Mouse (Mus musculus): ENCODE data around the gene Adam23. TPM values are rescaled to one million over a fixed set of nuclear protein-coding genes. Genes with fewer than 3 reads are reported as not detected.

Gene Adam23
- polyA plus RNA-seq, 1 experiment from 2014 or later: 0.91 TPM

DNA sequence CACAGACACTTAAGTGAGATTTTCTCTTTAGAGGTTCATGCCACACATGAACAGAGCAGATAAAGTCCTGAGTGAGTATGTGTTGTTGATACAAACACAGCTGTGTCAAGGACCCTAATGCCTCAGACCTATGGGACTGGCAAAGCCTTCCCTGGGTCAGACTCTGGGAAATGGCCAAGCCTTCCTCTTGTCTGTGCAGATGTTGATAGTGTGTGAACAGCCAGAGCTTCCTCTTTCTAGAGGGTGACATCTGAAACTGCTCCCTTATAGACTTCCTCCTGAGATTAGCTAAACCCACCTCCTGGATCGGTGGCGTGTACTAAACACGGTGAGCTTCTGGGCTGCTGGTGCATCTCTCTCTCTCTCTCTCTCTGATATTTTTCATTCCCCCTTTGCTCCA is 8.2 kb upstream of the Adam23 start:
- no peaks in the 10 kb centered on the region for H3K4me1 ChIP-seq (ENCODE audit: control insufficient read depth, low read depth, low read length)
- no peaks in the 10 kb centered on the region for H3K9me3 ChIP-seq (replicated peaks; ENCODE audit: control insufficient read depth, low read length)
- H3K4me2 ChIP-seq (ENCODE audit: low read depth, low read length): no peak overlapping the region
- ATAC-seq (ENCODE audit: low read depth): 0 out of 2 replicates have a peak, but pooled peaks have one; percentile 24
- H3K4me3 ChIP-seq (ENCODE audit: low read depth, low read length): no peak overlapping the region
- H3K27me3 ChIP-seq (ENCODE audit: control insufficient read depth, insufficient read depth, low read depth, low read length): no peaks in the 10 kb centered on the region
- H3K9ac ChIP-seq (ENCODE audit: low read depth, low read length): no peak overlapping the region
- 5% methylated on average over 3 of the region's 3 CpGs for WGBS (ENCODE audit: insufficient replicate concordance)
- H3K36me3 ChIP-seq (ENCODE audit: control insufficient read depth, insufficient read depth): no peaks in the 10 kb centered on the region
- H3K27ac ChIP-seq (ENCODE audit: low read length): no peak overlapping the region

DNA sequence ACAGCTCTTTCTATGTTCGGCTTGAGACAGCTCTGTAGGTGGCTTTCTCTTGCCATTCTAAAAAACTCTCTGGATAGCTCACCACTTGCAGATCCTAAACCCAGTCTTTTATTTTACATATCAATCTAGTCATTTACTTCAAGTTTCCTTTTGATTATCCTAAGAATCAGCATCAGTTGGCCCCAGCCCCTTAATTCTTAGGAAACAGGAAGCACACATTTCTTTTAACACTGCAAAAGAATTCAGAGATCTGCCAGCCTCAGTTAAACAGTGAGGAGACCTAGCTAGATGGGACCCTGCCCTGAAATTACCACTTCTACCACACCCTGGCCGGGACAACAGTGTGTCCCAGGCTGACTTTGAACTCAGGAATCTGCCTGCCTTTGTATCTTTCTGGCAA is 3.5 kb upstream of the Adam23 start:
- Histone ChIP-seq H3K4me2 (ENCODE audit: low read depth, low read length) (no peak overlapping the region), H3K27me3 (ENCODE audit: control insufficient read depth, insufficient read depth, low read depth, low read length) (peaks cover 26% of the 10 kb centered on the region), H3K4me1 (ENCODE audit: control insufficient read depth, low read depth, low read length) (no peaks in the 10 kb centered on the region), H3K9me3 (replicated peaks; ENCODE audit: control insufficient read depth, low read length) (no peaks in the 10 kb centered on the region), H3K36me3 (ENCODE audit: control insufficient read depth, insufficient read depth) (no peaks in the 10 kb centered on the region), H3K4me3 (ENCODE audit: low read depth, low read length) (no peak overlapping the region), H3K27ac (ENCODE audit: low read length) (no peak overlapping the region), H3K9ac (ENCODE audit: low read depth, low read length) (no peak overlapping the region)
- no peak for ATAC-seq (ENCODE audit: low read depth)
- WGBS (ENCODE audit: insufficient replicate concordance): 50% methylated on average over 2 of the region's 2 CpGs

DNA sequence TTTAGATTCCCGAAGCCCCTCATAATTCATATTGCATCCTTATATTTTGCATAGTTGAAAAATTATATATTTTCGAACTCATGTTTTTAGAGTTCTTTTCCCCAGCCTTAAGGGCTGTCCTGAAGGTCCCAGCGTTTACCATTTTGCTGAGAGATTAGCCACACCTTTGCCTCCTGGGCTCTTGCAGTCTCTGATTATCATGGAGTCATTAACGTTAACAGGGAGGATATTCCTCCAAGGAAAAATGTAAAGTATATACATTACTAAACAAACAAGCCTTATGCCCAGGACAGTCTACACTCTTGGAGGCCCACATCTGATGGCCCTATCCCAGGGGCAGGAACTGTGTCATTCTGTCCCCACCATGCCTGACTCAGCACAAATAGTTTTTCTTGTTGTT is 3.1 kb upstream of the Adam23 start:
- no peak for ATAC-seq (ENCODE audit: low read depth)
- no peak overlapping the region for H3K9ac ChIP-seq (ENCODE audit: low read depth, low read length)
- no peaks in the 10 kb centered on the region for H3K9me3 ChIP-seq (replicated peaks; ENCODE audit: control insufficient read depth, low read length)
- 45% methylated on average over 4 of the region's 4 CpGs for WGBS (ENCODE audit: insufficient replicate concordance)
- no peaks in the 10 kb centered on the region for H3K36me3 ChIP-seq (ENCODE audit: control insufficient read depth, insufficient read depth)
- H3K4me2 ChIP-seq (ENCODE audit: low read depth, low read length): no peak overlapping the region
- no peak overlapping the region for H3K27ac ChIP-seq (ENCODE audit: low read length)
- no peaks in the 10 kb centered on the region for H3K4me1 ChIP-seq (ENCODE audit: control insufficient read depth, low read depth, low read length)
- no peak overlapping the region for H3K4me3 ChIP-seq (ENCODE audit: low read depth, low read length)
- H3K27me3 ChIP-seq (ENCODE audit: control insufficient read depth, insufficient read depth, low read depth, low read length): peaks cover 28% of the 10 kb centered on the region

DNA sequence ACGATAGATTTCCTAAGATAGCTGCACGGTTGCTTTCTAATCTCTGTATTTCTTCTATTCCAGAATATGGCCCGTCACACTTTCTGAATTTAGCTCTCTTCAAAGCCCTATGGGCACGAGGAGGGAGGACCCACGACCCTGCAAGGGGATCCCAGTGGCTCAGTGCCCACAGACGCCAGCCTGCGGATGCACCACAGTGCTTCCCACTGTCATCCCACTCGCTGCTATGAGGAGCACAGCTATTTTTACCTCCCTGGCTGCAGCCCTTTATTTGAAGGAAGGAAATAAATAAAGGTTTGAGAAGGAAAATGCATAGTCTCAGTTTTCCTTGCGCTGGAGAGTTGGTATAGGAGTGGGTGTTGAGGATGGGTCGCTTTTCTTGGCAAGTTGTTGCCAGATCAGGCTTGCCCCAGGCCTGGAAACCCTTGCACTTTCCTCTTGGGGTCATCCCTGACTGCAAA is 512 bp upstream of the Adam23 start:
- H3K27me3 ChIP-seq (ENCODE audit: control insufficient read depth, insufficient read depth, low read depth, low read length): peaks cover 29% of the 10 kb centered on the region
- H3K4me2 ChIP-seq (ENCODE audit: low read depth, low read length): no peak overlapping the region
- no peak overlapping the region for H3K4me3 ChIP-seq (ENCODE audit: low read depth, low read length)
- H3K9ac ChIP-seq (ENCODE audit: low read depth, low read length): no peak overlapping the region
- H3K36me3 ChIP-seq (ENCODE audit: control insufficient read depth, insufficient read depth): no peaks in the 10 kb centered on the region
- H3K27ac ChIP-seq (ENCODE audit: low read length): no peak overlapping the region
- no peaks in the 10 kb centered on the region for H3K9me3 ChIP-seq (replicated peaks; ENCODE audit: control insufficient read depth, low read length)
- H3K4me1 ChIP-seq (ENCODE audit: control insufficient read depth, low read depth, low read length): no peaks in the 10 kb centered on the region
- ATAC-seq (ENCODE audit: low read depth): no peak
- 47% methylated on average over 10 of the region's 10 CpGs for WGBS (ENCODE audit: insufficient replicate concordance)

DNA sequence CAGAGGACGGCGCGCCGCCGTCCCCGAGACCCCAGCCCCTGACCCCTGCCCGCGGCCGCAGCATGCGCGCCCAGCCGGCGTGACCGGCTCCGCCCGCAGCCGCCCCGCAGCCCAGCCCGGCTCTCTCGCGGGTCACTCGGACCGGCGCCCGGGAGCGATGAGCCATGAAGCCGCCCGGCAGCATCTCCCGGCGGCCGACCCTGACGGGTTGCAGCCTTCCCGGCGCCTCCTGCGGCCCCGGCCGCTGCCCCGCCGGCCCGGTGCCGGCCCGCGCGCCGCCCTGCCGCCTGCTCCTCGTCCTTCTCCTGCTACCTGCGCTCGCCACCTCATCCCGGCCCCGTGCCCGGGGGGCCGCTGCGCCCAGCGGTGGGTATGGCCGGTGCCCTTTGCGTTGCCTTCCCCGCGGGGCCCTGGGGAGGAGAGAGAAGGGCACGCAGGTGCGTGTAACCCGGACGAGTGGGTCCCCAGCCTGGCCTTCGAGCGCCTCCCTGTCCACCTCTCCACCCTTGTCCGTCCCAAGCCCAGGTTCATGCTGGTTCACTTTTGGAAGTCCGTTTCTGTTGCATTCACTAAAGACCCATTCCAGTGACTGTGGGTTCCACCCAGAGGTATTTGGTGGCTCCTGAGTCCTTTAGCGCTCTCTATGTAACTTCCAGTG is 485 bp downstream of the Adam23 start:
- Histone ChIP-seq H3K27me3 (ENCODE audit: control insufficient read depth, insufficient read depth, low read depth, low read length) (peaks cover 29% of the 10 kb centered on the region), H3K36me3 (ENCODE audit: control insufficient read depth, insufficient read depth) (no peaks in the 10 kb centered on the region), H3K27ac (ENCODE audit: low read length) (no peak overlapping the region), H3K4me1 (ENCODE audit: control insufficient read depth, low read depth, low read length) (no peaks in the 10 kb centered on the region), H3K9ac (ENCODE audit: low read depth, low read length) (no peak overlapping the region), H3K9me3 (replicated peaks; ENCODE audit: control insufficient read depth, low read length) (no peaks in the 10 kb centered on the region), H3K4me3 (ENCODE audit: low read depth, low read length) (peak overlapping the region; percentile 48), H3K4me2 (ENCODE audit: low read depth, low read length) (peak overlapping the region; percentile 48)
- no peak for ATAC-seq (ENCODE audit: low read depth)
- WGBS (ENCODE audit: insufficient replicate concordance): 2% methylated on average over 40 of the region's 68 CpGs

DNA sequence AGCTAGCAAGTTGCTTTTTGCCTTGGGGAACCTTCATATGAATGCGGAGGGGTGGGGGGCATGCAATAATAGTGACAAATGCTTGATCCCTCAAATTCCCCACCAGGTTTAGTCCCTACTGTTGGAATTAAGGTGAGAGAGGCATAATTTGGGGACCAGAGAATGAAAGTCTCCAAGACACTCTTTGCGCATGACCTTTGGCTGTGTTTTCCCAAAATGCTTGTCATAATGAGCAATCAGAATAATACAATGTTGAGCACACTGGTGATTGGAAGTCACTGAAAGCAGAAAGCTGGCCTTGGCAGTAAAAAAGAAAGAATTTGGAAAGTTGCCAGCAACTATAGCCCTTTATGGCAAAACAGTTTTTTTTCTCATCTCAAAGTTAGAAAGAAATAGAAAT is 1.0 kb downstream of the Adam23 start:
- Histone ChIP-seq H3K27me3 (ENCODE audit: control insufficient read depth, insufficient read depth, low read depth, low read length) (peaks cover 29% of the 10 kb centered on the region), H3K4me2 (ENCODE audit: low read depth, low read length) (no peak overlapping the region), H3K36me3 (ENCODE audit: control insufficient read depth, insufficient read depth) (no peaks in the 10 kb centered on the region), H3K4me1 (ENCODE audit: control insufficient read depth, low read depth, low read length) (no peaks in the 10 kb centered on the region), H3K9me3 (replicated peaks; ENCODE audit: control insufficient read depth, low read length) (no peaks in the 10 kb centered on the region), H3K9ac (ENCODE audit: low read depth, low read length) (no peak overlapping the region), H3K27ac (ENCODE audit: low read length) (no peak overlapping the region), H3K4me3 (ENCODE audit: low read depth, low read length) (no peak overlapping the region; the same call in 1 of the 2 replicates)
- no peak for ATAC-seq (ENCODE audit: low read depth)
- WGBS (ENCODE audit: insufficient replicate concordance): 59% methylated on average over 2 of the region's 2 CpGs

DNA sequence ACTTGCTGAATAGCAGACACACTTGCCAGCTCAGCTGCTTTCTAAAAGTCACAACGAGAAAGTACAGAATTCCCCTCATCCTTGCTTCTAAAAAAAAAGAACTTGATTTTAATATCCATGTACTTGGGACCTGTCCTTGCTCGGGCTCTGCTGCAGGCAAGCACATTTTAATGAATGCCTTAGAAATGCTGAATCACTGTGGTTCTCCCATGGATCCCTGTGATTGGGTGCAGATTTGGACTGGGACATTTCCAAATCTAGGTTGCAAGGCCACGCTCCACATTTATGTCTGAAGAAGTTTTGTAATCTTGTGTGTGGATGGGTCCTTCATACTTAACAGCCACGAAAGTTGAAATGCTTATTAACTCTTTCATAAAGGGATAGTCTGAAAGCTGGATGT is 4.4 kb downstream of the Adam23 start:
- Histone ChIP-seq H3K36me3 (ENCODE audit: control insufficient read depth, insufficient read depth) (no peaks in the 10 kb centered on the region), H3K9me3 (replicated peaks; ENCODE audit: control insufficient read depth, low read length) (no peaks in the 10 kb centered on the region), H3K9ac (ENCODE audit: low read depth, low read length) (no peak overlapping the region), H3K4me2 (ENCODE audit: low read depth, low read length) (no peak overlapping the region), H3K27ac (ENCODE audit: low read length) (no peak overlapping the region), H3K4me1 (ENCODE audit: control insufficient read depth, low read depth, low read length) (no peaks in the 10 kb centered on the region), H3K27me3 (ENCODE audit: control insufficient read depth, insufficient read depth, low read depth, low read length) (peaks cover 21% of the 10 kb centered on the region), H3K4me3 (ENCODE audit: low read depth, low read length) (no peak overlapping the region)
- 30% methylated on average over 4 of the region's 4 CpGs for WGBS (ENCODE audit: insufficient replicate concordance)
- ATAC-seq (ENCODE audit: low read depth): no peak

DNA sequence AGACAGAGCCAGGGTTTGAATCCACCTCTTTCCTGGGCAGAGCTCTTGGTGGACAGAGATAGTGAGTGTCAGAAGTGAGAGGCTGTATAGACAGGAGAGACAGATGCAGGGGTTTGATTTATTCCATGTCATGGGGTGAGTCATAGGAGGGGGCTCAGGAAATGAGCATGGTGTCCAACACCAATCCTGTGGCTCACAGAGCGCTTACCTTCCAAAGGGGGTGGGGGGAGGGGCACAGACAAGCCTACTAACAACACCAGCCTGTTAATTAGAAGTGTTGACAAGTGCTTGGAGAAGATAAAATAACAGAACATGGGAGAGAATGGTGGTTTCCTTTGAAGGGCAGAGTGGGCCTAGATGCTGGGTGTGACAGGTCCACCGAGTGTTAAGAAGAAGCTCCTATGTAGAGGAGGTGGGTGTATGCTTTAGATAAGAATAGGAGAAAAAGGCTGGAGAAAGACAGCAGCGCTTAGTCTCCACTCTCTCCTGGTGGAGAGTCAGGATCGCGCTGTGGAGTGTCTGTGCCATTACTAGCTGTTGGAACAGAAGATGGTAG is 7.7 kb downstream of the Adam23 start:
- H3K4me2 ChIP-seq (ENCODE audit: low read depth, low read length): no peak overlapping the region
- H3K4me3 ChIP-seq (ENCODE audit: low read depth, low read length): no peak overlapping the region
- no peaks in the 10 kb centered on the region for H3K4me1 ChIP-seq (ENCODE audit: control insufficient read depth, low read depth, low read length)
- H3K27me3 ChIP-seq (ENCODE audit: control insufficient read depth, insufficient read depth, low read depth, low read length): no peaks in the 10 kb centered on the region
- no peak overlapping the region for H3K27ac ChIP-seq (ENCODE audit: low read length)
- no peaks in the 10 kb centered on the region for H3K36me3 ChIP-seq (ENCODE audit: control insufficient read depth, insufficient read depth)
- H3K9me3 ChIP-seq (replicated peaks; ENCODE audit: control insufficient read depth, low read length): no peaks in the 10 kb centered on the region
- no peak overlapping the region for H3K9ac ChIP-seq (ENCODE audit: low read depth, low read length)
- 33% methylated on average over 5 of the region's 5 CpGs for WGBS (ENCODE audit: insufficient replicate concordance)
- no peak for ATAC-seq (ENCODE audit: low read depth)

DNA sequence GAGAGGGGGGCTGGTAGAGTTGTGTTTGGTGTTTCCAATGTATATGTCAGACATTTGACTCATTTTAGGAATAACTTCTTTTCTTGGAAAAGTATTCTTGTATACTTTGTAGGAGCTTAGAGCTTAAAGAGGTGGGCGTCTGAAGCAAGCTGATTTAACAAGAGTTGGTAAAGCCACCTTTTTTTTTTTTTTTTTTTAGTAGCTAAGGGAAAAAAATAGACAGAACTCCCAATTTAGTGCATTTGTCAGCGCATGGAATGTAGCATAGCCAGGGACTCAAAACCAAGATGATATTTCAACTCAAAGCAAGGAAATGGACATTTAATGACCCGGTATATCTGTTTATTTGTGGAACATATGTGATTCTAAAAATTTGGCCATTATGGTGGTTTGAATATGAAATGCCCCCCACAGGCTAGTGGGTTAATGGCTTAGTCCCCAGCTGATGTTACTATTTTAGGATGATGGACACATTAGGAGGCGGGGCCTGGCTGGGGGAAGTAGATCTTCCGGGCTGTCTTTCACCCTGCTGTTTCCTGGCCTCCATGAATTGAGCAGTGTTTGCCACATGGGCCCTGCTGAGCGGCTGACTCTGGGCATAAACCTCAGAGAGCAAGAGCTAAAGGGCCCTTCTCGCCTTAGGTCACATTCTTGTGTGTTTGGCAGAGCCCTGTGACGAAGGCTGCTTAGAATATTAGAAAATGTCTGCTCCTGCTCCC is 12.3 kb downstream of the Adam23 start:
- no peaks in the 10 kb centered on the region for H3K27me3 ChIP-seq (ENCODE audit: control insufficient read depth, insufficient read depth, low read depth, low read length)
- WGBS (ENCODE audit: insufficient replicate concordance): 39% methylated on average over 8 of the region's 8 CpGs
- no peak overlapping the region for H3K9ac ChIP-seq (ENCODE audit: low read depth, low read length)
- H3K4me1 ChIP-seq (ENCODE audit: control insufficient read depth, low read depth, low read length): no peaks in the 10 kb centered on the region
- no peaks in the 10 kb centered on the region for H3K36me3 ChIP-seq (ENCODE audit: control insufficient read depth, insufficient read depth)
- no peak overlapping the region for H3K4me2 ChIP-seq (ENCODE audit: low read depth, low read length)
- no peak overlapping the region for H3K4me3 ChIP-seq (ENCODE audit: low read depth, low read length)
- no peaks in the 10 kb centered on the region for H3K9me3 ChIP-seq (replicated peaks; ENCODE audit: control insufficient read depth, low read length)
- no peak for ATAC-seq (ENCODE audit: low read depth)
- no peak overlapping the region for H3K27ac ChIP-seq (ENCODE audit: low read length)

All from liver, embryonic 16.5 days (tissue).